9 mouse cellular contexts compared by ENCODE assay signal in the genomic region with DNA sequence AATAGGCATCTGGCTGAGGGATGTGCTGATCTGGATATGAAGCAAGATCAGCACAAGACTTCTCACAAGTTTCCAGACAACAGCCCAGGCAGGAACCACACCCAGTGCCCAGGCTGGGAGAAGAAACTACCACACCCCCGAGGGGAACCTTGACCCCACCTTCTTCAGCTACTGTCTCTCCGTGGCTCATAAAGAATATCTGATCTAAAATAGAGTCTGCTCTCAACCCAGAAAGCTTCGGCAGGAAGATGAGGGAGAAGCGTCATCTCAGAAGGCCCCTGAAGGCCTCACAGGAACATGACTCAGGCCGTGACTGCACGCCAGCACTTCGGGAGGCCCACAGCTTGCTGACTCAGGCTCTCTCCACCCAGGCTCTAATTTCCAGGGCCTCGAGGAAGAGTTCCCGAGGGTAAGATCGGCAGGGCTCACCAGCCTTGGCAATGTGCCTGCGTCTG. TPM values are rescaled to one million over a fixed set of nuclear protein-coding genes. Genes with fewer than 3 reads are reported as not detected.
DNase-seq lines count a peak whose midpoint lies in the region; ATAC-seq lines count a peak whose summit lies in the region.
"Had no signal": no experiment of that assay in that cellular context is flagged by ENCODE, and none has a peak within 500 bp of the region (broad histone marks: within the 10 kb centered on the region; RNA-seq: fewer than 3 reads in every experiment).

No protein-coding gene starts in this region.

- H3K27me3 ChIP-seq in heart, embryonic 15.5 days: no peaks in the 10 kb centered on the region
- H3K27me3 ChIP-seq in megakaryocyte, embryonic 14.5 days (replicated peaks): no peaks in the 10 kb centered on the region
- H3K27me3 ChIP-seq: midbrain, embryonic 12.5 days had no signal

- no peak overlapping the region for H3K4me2 ChIP-seq in heart, embryonic 15.5 days
- H3K4me2 ChIP-seq: midbrain, embryonic 12.5 days had no signal

- peak; percentile 65 for ATAC-seq in common myeloid progenitor, adult 5-6 weeks (replicated peaks; ENCODE audit: low read depth, poor library complexity, severe bottlenecking)
- no peak; the same call in 1 of the 2 replicates for ATAC-seq in heart, embryonic 15.5 days (replicated peaks; ENCODE audit: insufficient number of reproducible peaks, insufficient read depth, low FRiP score, low read depth)
- ATAC-seq in activated CD4-positive, CD25-positive, alpha-beta regulatory T cell, adult 4 months: no peak

- no peaks in the 10 kb centered on the region for H3K36me3 ChIP-seq in heart, embryonic 15.5 days
- H3K36me3 ChIP-seq in megakaryocyte, embryonic 14.5 days (replicated peaks; ENCODE audit: low read length): peaks cover 26% of the 10 kb centered on the region
- H3K36me3 ChIP-seq: midbrain, embryonic 12.5 days had no signal

- H3K4me1 ChIP-seq in heart, embryonic 15.5 days (replicated peaks): peaks cover 43% of the 10 kb centered on the region
- H3K4me1 ChIP-seq in megakaryocyte, embryonic 14.5 days: peaks cover 97% of the 10 kb centered on the region

- peak overlapping the region; percentile 62 for H3K27ac ChIP-seq in heart, embryonic 15.5 days
- H3K27ac ChIP-seq: midbrain, embryonic 12.5 days had no signal

- no peak overlapping the region for H3K9ac ChIP-seq in heart, embryonic 15.5 days
- H3K9ac ChIP-seq: midbrain, embryonic 12.5 days had no signal

- peak; percentile 75 for DNase-seq in right cerebral cortex, adult 18-20 months
- DNase-seq in right cerebral cortex, postnatal 14 days: no peak
- DNase-seq in left cerebral cortex, adult 8-10 months (ENCODE audit: low spot score in 2 of 2): peak; percentile 7 to 44
- no peak for DNase-seq in thymus, postnatal 25 days

- 32% methylated on average over 11 of the region's 11 CpGs for WGBS in heart, embryonic 15.5 days

- no peak overlapping the region for H3K4me3 ChIP-seq in heart, embryonic 15.5 days
- peak overlapping the region; percentile 87 for H3K4me3 ChIP-seq in megakaryocyte, embryonic 14.5 days (replicated peaks)
- H3K4me3 ChIP-seq: midbrain, embryonic 12.5 days had no signal

- no peaks in the 10 kb centered on the region for H3K9me3 ChIP-seq in heart, embryonic 15.5 days (replicated peaks)
- H3K9me3 ChIP-seq in megakaryocyte, embryonic 14.5 days: no peaks in the 10 kb centered on the region
- H3K9me3 ChIP-seq: midbrain, embryonic 12.5 days had no signal

RNA-seq across cellular contexts. Expression of a gene that starts 44.8 kb away (rescaled TPM):
- total RNA-seq in common myeloid progenitor, adult 5-6 weeks (2017): 0.23 TPM in 1 of 2 replicates, not detected in the other
- 108 and 136 TPM in 2 replicates for polyA plus RNA-seq in heart, embryonic 15.5 days (2015; fragmentation: Nextera tagmentation; extraction: Ambion mirVana)
- total RNA-seq in left cerebral cortex, adult 8-10 months (2022): 1 to 10 TPM; 4.1 to 4.6 (median 4.1) TPM
- 946 and 2,951 TPM in 2 replicates for polyA plus RNA-seq in megakaryocyte, embryonic 14.5 days (2012; ENCODE audit: insufficient read depth, low replicate concordance)
- under 1 TPM; 0.09 to 0.17 TPM for polyA plus RNA-seq in activated CD4-positive, CD25-positive, alpha-beta regulatory T cell, adult 4 months (2017; shearing (Covaris generic))

RNA-seq across cellular contexts. Expression of a gene that starts 47.9 kb away (rescaled TPM):
- total RNA-seq in common myeloid progenitor, adult 5-6 weeks (2017): 9.6 and 13.9 TPM in 2 replicates
- 99.8 and 124 TPM in 2 replicates for polyA plus RNA-seq in heart, embryonic 15.5 days (2015; fragmentation: Nextera tagmentation; extraction: Ambion mirVana)
- total RNA-seq in left cerebral cortex, adult 8-10 months (2022): 10 to 100 TPM; 27.8 to 34.4 (median 30.4) TPM
- polyA plus RNA-seq in megakaryocyte, embryonic 14.5 days (2012; ENCODE audit: insufficient read depth, low replicate concordance): 78.3 and 80.8 TPM in 2 replicates
- polyA plus RNA-seq in activated CD4-positive, CD25-positive, alpha-beta regulatory T cell, adult 4 months (2017; shearing (Covaris generic)): 10 to 100 TPM; 18.5 to 19.9 TPM

Comparison
In these comparisons a context has a peak if more than half of its experiments do, and no peak if none do; other contexts are left out.
1. DNase-seq: peak in right cerebral cortex, adult 18-20 months (single experiment) and left cerebral cortex, adult 8-10 months (2 of 2); none in right cerebral cortex, postnatal 14 days (single experiment) and thymus, postnatal 25 days (single experiment).
2. RNA of a gene that starts 44.8 kb away (polyA plus RNA-seq): 946 to 2,951 TPM in megakaryocyte, embryonic 14.5 days and 108 to 136 TPM in heart, embryonic 15.5 days; 0.09 to 0.17 TPM in activated CD4-positive, CD25-positive, alpha-beta regulatory T cell, adult 4 months; every median in the first group is over 10 times any median in the second.